Mouse (Mus musculus): ENCODE results near the gene Dnajc7. TPM values are rescaled to one million over a fixed set of nuclear protein-coding genes. Genes with fewer than 3 reads are reported as not detected.

Dnajc7 gene
- polyA plus RNA-seq, 1 experiment, result 177 TPM

- Histone ChIP-seq H3K4me3 (replicated peaks; ENCODE audit: insufficient read depth, low read depth, low read length) (no peak overlapping the region), H3K27me3 (ENCODE audit: control insufficient read depth, insufficient read depth, low read length) (no peaks in the 10 kb centered on the region), H3K4me1 (ENCODE audit: control insufficient read depth, insufficient read depth, low read length) (peaks cover 9% of the 10 kb centered on the region; the same call in 1 of the 2 replicates), H3K27ac (ENCODE audit: insufficient read depth, low read length) (no peak overlapping the region)
- no peak for DNase-seq
- 50% methylated on average over 15 of the region's 15 CpGs for WGBS
- TF ChIP-seq POLR2A (IDR thresholded peaks at IDR 0.05; ENCODE audit: borderline replicate concordance, insufficient read depth, low read length) (no peak), CTCF (IDR thresholded peaks at IDR 0.05; ENCODE audit: borderline replicate concordance, insufficient read depth, low read depth, low read length) (no peak)
These were observed 23.9 kb upstream of the Dnajc7 start for GRCm38 (mm10) chr11:100643612-100644575.

DNA sequence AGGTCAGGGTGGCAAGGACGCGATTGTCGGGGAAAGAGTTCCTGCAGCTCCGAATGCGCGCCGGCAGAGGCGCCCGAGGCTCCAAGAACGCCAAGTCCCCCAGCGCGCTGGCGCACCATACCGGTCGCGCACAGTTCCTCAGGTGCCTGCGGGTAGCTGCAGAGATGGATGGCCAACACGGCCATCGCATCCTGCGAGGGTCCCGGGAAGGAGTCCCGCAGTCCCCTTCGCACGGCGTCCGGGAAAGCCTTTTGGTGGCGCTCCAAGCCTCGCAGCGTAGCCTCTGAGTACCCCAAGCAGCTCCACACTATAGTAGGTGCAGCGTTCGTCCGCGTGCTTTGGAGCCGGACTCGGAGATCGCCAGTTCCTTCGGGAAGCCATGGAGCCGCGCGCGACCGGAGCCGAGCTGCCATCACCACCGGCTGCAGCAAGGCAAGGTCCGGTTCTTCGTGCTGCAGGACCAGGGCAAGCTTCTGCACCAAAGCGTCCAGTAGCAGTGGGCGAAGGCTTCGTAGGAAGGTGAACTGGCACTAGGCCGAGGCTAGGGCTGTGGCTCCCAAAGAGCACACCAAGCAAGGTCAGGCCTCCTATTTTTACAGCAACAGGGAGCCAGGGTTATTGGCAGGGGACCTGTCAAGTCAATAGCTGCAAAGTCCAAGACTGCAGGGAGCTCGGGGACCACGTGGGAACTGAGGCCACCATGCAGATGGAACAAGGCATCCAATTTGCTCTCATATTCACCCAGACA, 20.4 kb upstream of the Dnajc7 start:
- Histone ChIP-seq H3K27ac (ENCODE audit: insufficient read depth, low read length) (no peak overlapping the region), H3K4me3 (replicated peaks; ENCODE audit: insufficient read depth, low read depth, low read length) (peak overlapping the region; percentile 46)
- TF ChIP-seq CTCF (IDR thresholded peaks at IDR 0.05; ENCODE audit: borderline replicate concordance, insufficient read depth, low read depth, low read length) (peak; percentile 54), POLR2A (IDR thresholded peaks at IDR 0.05; ENCODE audit: borderline replicate concordance, insufficient read depth, low read length) (no peak)

DNA sequence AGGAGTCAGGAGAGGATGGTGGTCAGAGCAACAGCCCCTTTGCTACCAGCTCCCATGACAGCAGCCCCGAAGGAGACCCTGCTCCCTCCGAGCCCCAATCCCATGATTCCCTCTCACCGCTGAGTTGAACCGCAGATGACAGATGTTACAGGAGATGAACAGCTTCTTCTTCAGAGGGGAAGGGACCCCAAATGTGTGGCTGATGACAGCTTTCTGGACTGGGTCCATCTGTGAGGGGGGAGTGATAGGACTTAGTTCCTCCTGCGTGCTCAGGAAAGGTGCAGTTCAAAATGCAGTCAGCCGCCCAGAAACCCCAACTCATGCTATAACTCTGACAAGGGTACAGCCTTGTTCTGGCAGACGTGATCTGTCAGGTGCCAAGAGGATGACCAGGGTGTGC, 14.6 kb upstream of the Dnajc7 start:
- Histone ChIP-seq H3K4me1 (ENCODE audit: control insufficient read depth, insufficient read depth, low read length) (no peaks in the 10 kb centered on the region), H3K27me3 (ENCODE audit: control insufficient read depth, insufficient read depth, low read length) (no peaks in the 10 kb centered on the region), H3K27ac (ENCODE audit: insufficient read depth, low read length) (no peak overlapping the region), H3K4me3 (replicated peaks; ENCODE audit: insufficient read depth, low read depth, low read length) (no peak overlapping the region)
- TF ChIP-seq POLR2A (IDR thresholded peaks at IDR 0.05; ENCODE audit: borderline replicate concordance, insufficient read depth, low read length) (no peak), CTCF (IDR thresholded peaks at IDR 0.05; ENCODE audit: borderline replicate concordance, insufficient read depth, low read depth, low read length) (no peak)
- DNase-seq, result no peak
- WGBS, result 51% methylated on average over 7 of the region's 7 CpGs

More for the DNA sequence above, 20.4 kb upstream of the Dnajc7 start:
- peaks cover 9% of the 10 kb centered on the region; the same call in 1 of the 2 replicates for H3K4me1 ChIP-seq (ENCODE audit: control insufficient read depth, insufficient read depth, low read length)
- DNase-seq, result peak; percentile 60 to 62
- 2% methylated on average over 52 of the region's 52 CpGs for WGBS
- no peaks in the 10 kb centered on the region for H3K27me3 ChIP-seq (ENCODE audit: control insufficient read depth, insufficient read depth, low read length)

- no peak overlapping the region for H3K4me3 ChIP-seq (replicated peaks; ENCODE audit: insufficient read depth, low read depth, low read length)
- TF ChIP-seq POLR2A (IDR thresholded peaks at IDR 0.05; ENCODE audit: borderline replicate concordance, insufficient read depth, low read length) (no peak), CTCF (IDR thresholded peaks at IDR 0.05; ENCODE audit: borderline replicate concordance, insufficient read depth, low read depth, low read length) (no peak)
- no peak for DNase-seq
- H3K4me1 ChIP-seq (ENCODE audit: control insufficient read depth, insufficient read depth, low read length), result peaks cover 12% of the 10 kb centered on the region
- no peaks in the 10 kb centered on the region for H3K27me3 ChIP-seq (ENCODE audit: control insufficient read depth, insufficient read depth, low read length)
- 7% methylated on average over 13 of the region's 13 CpGs for WGBS
- H3K27ac ChIP-seq (ENCODE audit: insufficient read depth, low read length), result no peak overlapping the region
These were observed 8.9 kb upstream of the Dnajc7 start for GRCm38 (mm10) chr11:100628862-100629352.

GRCm38 (mm10) chr11:100628056-100628455, 8.1 kb upstream of the Dnajc7 start:
- no peak for DNase-seq
- no peak overlapping the region for H3K4me3 ChIP-seq (replicated peaks; ENCODE audit: insufficient read depth, low read depth, low read length)
- no peaks in the 10 kb centered on the region for H3K27me3 ChIP-seq (ENCODE audit: control insufficient read depth, insufficient read depth, low read length)
- WGBS, result 70% methylated on average over 5 of the region's 5 CpGs
- TF ChIP-seq CTCF (IDR thresholded peaks at IDR 0.05; ENCODE audit: borderline replicate concordance, insufficient read depth, low read depth, low read length), result no peak
- no peak for TF ChIP-seq POLR2A (IDR thresholded peaks at IDR 0.05; ENCODE audit: borderline replicate concordance, insufficient read depth, low read length)
- H3K27ac ChIP-seq (ENCODE audit: insufficient read depth, low read length), result no peak overlapping the region
- H3K4me1 ChIP-seq (ENCODE audit: control insufficient read depth, insufficient read depth, low read length), result peaks cover 13% of the 10 kb centered on the region

GRCm38 (mm10) chr11:100626701-100627195, 6.8 kb upstream of the Dnajc7 start:
- H3K27ac ChIP-seq (ENCODE audit: insufficient read depth, low read length), result no peak overlapping the region
- WGBS, result 23% methylated on average over 9 of the region's 9 CpGs
- TF ChIP-seq CTCF (IDR thresholded peaks at IDR 0.05; ENCODE audit: borderline replicate concordance, insufficient read depth, low read depth, low read length) (peak; percentile 72), POLR2A (IDR thresholded peaks at IDR 0.05; ENCODE audit: borderline replicate concordance, insufficient read depth, low read length) (no peak)
- DNase-seq, result peak; percentile 55 to 66
- peaks cover 13% of the 10 kb centered on the region for H3K4me1 ChIP-seq (ENCODE audit: control insufficient read depth, insufficient read depth, low read length)
- no peaks in the 10 kb centered on the region for H3K27me3 ChIP-seq (ENCODE audit: control insufficient read depth, insufficient read depth, low read length)
- no peak overlapping the region for H3K4me3 ChIP-seq (replicated peaks; ENCODE audit: insufficient read depth, low read depth, low read length)

Data from cerebellum, adult 2 months (tissue).